Mouse (Mus musculus) heart, embryonic 13.5 days (tissue): Measurements from ENCODE around the gene Plppr1. TPM values are rescaled to one million over a fixed set of nuclear protein-coding genes. Genes with fewer than 3 reads are reported as not detected.

Experiments used
- ATAC-seq: fragments of 200-750 bp; cut with Nextera tagmentation; 2 replicates; pipeline ENCODE4 v1.8.0; 2017; ENCODE audit warnings: moderate TSS enrichment; ENCODE audit not compliant: insufficient number of reproducible peaks, low FRiP score, low TSS enrichment; ENCODE audit errors: extremely low read depth
- H3K27ac ChIP-seq: fragments of 300-500 bp; sonication (generic); replicated peaks from 2 replicates; pipeline ENCODE4 v1.5.1; 2015; ENCODE audit warnings: moderate library complexity, mild to moderate bottlenecking, inconsistent platforms
- H3K27me3 ChIP-seq: fragments of 300-500 bp; sonication (generic); replicated peaks from 2 replicates; pipeline ENCODE4 v1.6.1; 2015; ENCODE audit warnings: mild to moderate bottlenecking, inconsistent platforms
- H3K36me3 ChIP-seq: fragments of 300-500 bp; sonication (generic); 2 replicates; pipeline ENCODE4 v1.6.1; 2015; ENCODE audit warnings: mild to moderate bottlenecking, inconsistent platforms
- H3K4me1 ChIP-seq: fragments of 300-500 bp; sonication (generic); 2 replicates; pipeline ENCODE4 v1.6.1; 2015; ENCODE audit warnings: inconsistent platforms
- H3K4me2 ChIP-seq: fragments of 300-500 bp; sonication (generic); 2 replicates; pipeline ENCODE4 v1.6.1; 2015; ENCODE audit warnings: inconsistent platforms, mild to moderate bottlenecking, moderate library complexity
- H3K4me3 ChIP-seq: fragments of 300-500 bp; sonication (generic); 2 replicates; pipeline ENCODE4 v1.5.1; 2015; ENCODE audit warnings: moderate library complexity, mild to moderate bottlenecking, inconsistent platforms
- H3K9ac ChIP-seq: fragments of 300-500 bp; sonication (generic); 2 replicates; pipeline ENCODE4 v1.6.1; 2015; ENCODE audit warnings: inconsistent platforms, mild to moderate bottlenecking, moderate library complexity
- H3K9me3 ChIP-seq: fragments of 300-500 bp; sonication (generic); 2 replicates; pipeline ENCODE4 v1.6.1; 2016; ENCODE audit warnings: inconsistent platforms
- WGBS: fragments of 180-500 bp; shearing (Covaris S2); methylation state at CpG from one replicate; pipeline ENCODE4 v1.1.7; 2015; ENCODE audit warnings: mixed read lengths; 5-methylcytosine and 5-hydroxymethylcytosine counted together
- polyA plus RNA-seq: library from polyadenylated mRNA; unstranded; fragments of >200 nt; fragmentation: Nextera tagmentation; extraction: Ambion mirVana; gene quantifications from 2 replicates; pipeline ENCODE4 v1.2.1, GENCODE M21; 2015

Gene Plppr1
- polyA plus RNA-seq, 1 experiment from 2014 or later, result 2.3 TPM

DNA sequence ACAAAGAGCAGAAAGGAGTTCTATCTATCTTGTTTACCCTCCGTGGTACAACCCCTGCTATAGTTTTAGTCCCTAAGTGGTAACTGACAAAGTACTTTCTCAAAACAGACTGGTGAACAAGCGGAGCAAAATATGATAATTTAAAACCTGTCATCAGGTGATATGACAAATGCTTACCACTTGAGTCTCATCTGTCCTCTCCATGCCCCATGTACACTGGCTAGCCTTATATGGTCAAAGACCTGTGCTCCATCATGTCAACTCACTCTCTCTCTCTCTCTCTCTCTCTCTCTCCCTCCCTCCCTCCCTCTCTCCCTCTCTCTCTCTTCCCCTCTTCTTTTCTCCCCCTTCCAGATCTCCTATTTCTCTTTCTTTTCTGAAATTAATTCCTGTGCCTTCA is 59.8 kb downstream of the Plppr1 start:
- no peak overlapping the region for H3K27ac ChIP-seq
- no peak overlapping the region for H3K9ac ChIP-seq
- no peak overlapping the region for H3K4me2 ChIP-seq
- ATAC-seq, result no peak; the same call in 1 of the 2 replicates
- H3K27me3 ChIP-seq, result no peaks in the 10 kb centered on the region
- no peak overlapping the region for H3K4me3 ChIP-seq
- H3K9me3 ChIP-seq, result no peaks in the 10 kb centered on the region
- H3K4me1 ChIP-seq, result peaks cover 11% of the 10 kb centered on the region; the same call in 1 of the 2 replicates
- no peaks in the 10 kb centered on the region for H3K36me3 ChIP-seq
- 44% methylated on average over 2 of the region's 2 CpGs for WGBS

DNA sequence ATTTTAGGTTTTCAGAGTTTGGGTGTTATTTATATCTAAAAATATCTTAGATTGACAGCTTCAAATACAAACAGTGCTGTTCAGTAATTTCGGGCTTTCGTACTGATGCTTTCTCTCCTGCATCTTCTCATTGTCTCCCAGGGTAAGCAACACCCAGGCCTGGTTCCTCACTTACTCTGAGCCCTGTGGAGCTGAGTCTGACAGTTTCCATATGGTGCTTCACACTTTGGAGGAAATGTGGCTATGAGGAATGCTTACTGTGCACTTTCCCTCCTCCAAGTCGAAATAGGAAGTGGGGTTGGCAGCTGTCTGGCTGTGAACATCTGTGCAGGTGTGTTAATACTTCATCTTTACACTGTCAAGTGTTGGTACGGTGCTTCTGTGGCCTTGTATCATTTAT is 85.7 kb downstream of the Plppr1 start:
- no peak for ATAC-seq
- Histone ChIP-seq H3K9ac (no peak overlapping the region), H3K4me1 (no peaks in the 10 kb centered on the region), H3K9me3 (no peaks in the 10 kb centered on the region), H3K27ac (no peak overlapping the region), H3K4me3 (no peak overlapping the region), H3K4me2 (no peak overlapping the region), H3K27me3 (no peaks in the 10 kb centered on the region), H3K36me3 (no peaks in the 10 kb centered on the region)
- 77% methylated on average over 4 of the region's 4 CpGs for WGBS

- 39% methylated on average over 2 of the region's 2 CpGs for WGBS
- no peak for ATAC-seq
- H3K4me3 ChIP-seq, result no peak overlapping the region
- no peaks in the 10 kb centered on the region for H3K27me3 ChIP-seq
- no peaks in the 10 kb centered on the region for H3K4me1 ChIP-seq
- no peak overlapping the region for H3K9ac ChIP-seq
- H3K36me3 ChIP-seq, result no peaks in the 10 kb centered on the region
- H3K4me2 ChIP-seq, result no peak overlapping the region
- no peak overlapping the region for H3K27ac ChIP-seq
- no peaks in the 10 kb centered on the region for H3K9me3 ChIP-seq
These were observed 89.7 kb downstream of the Plppr1 start for GRCm38 (mm10) chr4:49148775-49149174.

- Histone ChIP-seq H3K4me3 (no peak overlapping the region), H3K9ac (no peak overlapping the region), H3K36me3 (no peaks in the 10 kb centered on the region), H3K4me2 (no peak overlapping the region), H3K27me3 (no peaks in the 10 kb centered on the region), H3K4me1 (no peaks in the 10 kb centered on the region), H3K27ac (no peak overlapping the region), H3K9me3 (no peaks in the 10 kb centered on the region)
- WGBS, result 79% methylated on average over 2 of the region's 2 CpGs
- no peak for ATAC-seq
These were observed 90.2 kb downstream of the Plppr1 start for GRCm38 (mm10) chr4:49149251-49149650.

- Histone ChIP-seq H3K9ac (no peak overlapping the region), H3K4me2 (no peak overlapping the region), H3K4me1 (no peaks in the 10 kb centered on the region), H3K9me3 (no peaks in the 10 kb centered on the region), H3K27me3 (no peaks in the 10 kb centered on the region), H3K36me3 (no peaks in the 10 kb centered on the region), H3K27ac (no peak overlapping the region), H3K4me3 (no peak overlapping the region)
- 36% methylated on average over 5 of the region's 5 CpGs for WGBS
- ATAC-seq, result no peak
These were observed 94.8 kb downstream of the Plppr1 start for GRCm38 (mm10) chr4:49153849-49154248.

DNA sequence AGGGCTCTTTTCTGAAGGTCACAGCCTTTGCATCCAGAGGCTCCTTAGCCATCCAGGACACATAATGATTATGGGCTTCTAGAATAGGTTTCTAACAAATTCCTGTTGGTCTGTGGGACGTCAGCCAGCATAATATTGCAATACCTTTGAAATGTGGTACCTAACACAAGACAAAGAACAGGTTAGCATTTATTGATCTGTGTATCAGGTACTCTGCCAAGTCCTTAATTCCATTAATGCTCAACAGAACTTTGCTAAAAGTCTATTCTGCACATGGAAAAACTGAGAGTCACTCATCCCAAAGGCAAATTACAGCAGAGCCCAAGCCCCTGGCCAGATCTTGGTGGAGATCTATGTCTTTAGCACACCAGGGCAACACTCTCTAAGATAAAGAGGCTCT is 97.7 kb downstream of the Plppr1 start:
- Histone ChIP-seq H3K36me3 (no peaks in the 10 kb centered on the region), H3K4me3 (no peak overlapping the region), H3K4me2 (no peak overlapping the region), H3K9me3 (no peaks in the 10 kb centered on the region), H3K4me1 (no peaks in the 10 kb centered on the region), H3K9ac (no peak overlapping the region), H3K27me3 (no peaks in the 10 kb centered on the region), H3K27ac (no peak overlapping the region)
- WGBS, result 57% methylated on average over 1 of the region's 1 CpGs
- ATAC-seq, result no peak

DNA sequence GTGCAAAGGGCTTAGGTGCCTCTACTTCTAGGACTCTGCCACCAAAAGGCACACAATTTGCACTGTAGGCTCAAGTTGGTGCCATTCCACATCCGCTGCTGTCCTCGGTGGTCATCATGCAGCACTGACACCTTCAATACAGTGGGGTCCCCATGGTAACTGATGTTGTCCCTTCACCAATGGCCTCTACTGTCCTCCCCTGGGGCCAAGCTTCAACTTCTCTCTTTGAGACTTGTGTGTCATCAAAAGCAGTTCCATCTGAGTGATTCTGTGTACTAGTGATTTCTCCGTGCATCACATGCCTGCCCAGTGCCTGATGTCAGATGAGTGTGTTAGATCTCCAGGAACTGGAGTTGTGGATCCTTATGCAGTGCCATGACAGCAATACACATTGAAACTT is 104.2 kb downstream of the Plppr1 start:
- no peak overlapping the region for H3K4me2 ChIP-seq
- no peak overlapping the region for H3K9ac ChIP-seq
- ATAC-seq, result no peak
- H3K4me3 ChIP-seq, result no peak overlapping the region
- 79% methylated on average over 3 of the region's 3 CpGs for WGBS
- no peaks in the 10 kb centered on the region for H3K27me3 ChIP-seq
- no peaks in the 10 kb centered on the region for H3K9me3 ChIP-seq
- H3K36me3 ChIP-seq, result no peaks in the 10 kb centered on the region
- no peak overlapping the region for H3K27ac ChIP-seq
- H3K4me1 ChIP-seq, result no peaks in the 10 kb centered on the region

GRCm38 (mm10) chr4:49166391-49166790 is 107.3 kb downstream of the Plppr1 start:
- Histone ChIP-seq H3K4me3 (no peak overlapping the region), H3K27ac (no peak overlapping the region), H3K4me1 (no peaks in the 10 kb centered on the region), H3K9me3 (no peaks in the 10 kb centered on the region), H3K36me3 (no peaks in the 10 kb centered on the region), H3K4me2 (no peak overlapping the region), H3K9ac (no peak overlapping the region), H3K27me3 (no peaks in the 10 kb centered on the region)
- ATAC-seq, result no peak
- 70% methylated on average over 3 of the region's 3 CpGs for WGBS

DNA sequence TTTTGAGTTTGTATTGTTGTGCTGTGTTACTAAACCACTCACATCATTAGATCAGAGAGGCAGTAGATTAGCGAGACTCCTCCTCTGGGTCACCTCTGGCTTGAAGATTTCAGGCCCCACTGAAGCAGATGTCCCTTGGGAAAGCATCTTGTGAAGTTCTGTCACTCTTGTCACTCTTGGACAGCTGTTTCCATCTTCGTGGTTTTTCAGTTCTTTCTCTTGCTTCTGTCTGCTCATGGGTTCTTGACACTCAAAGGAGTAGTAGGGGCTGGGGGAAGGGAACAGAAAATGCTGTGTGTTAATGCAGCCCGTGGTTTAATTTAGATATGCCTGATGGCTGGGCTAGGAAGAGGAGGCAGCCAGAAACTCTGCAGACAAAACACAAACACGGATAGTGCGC is 108.0 kb downstream of the Plppr1 start:
- no peaks in the 10 kb centered on the region for H3K9me3 ChIP-seq
- H3K36me3 ChIP-seq, result no peaks in the 10 kb centered on the region
- no peak overlapping the region for H3K4me2 ChIP-seq
- H3K9ac ChIP-seq, result no peak overlapping the region
- no peak overlapping the region for H3K4me3 ChIP-seq
- H3K4me1 ChIP-seq, result no peaks in the 10 kb centered on the region
- no peaks in the 10 kb centered on the region for H3K27me3 ChIP-seq
- 68% methylated on average over 5 of the region's 5 CpGs for WGBS
- ATAC-seq, result no peak
- H3K27ac ChIP-seq, result no peak overlapping the region

- no peak overlapping the region for H3K4me2 ChIP-seq
- no peak for ATAC-seq
- WGBS, result 20% methylated on average over 1 of the region's 1 CpGs
- H3K36me3 ChIP-seq, result no peaks in the 10 kb centered on the region
- no peak overlapping the region for H3K9ac ChIP-seq
- no peaks in the 10 kb centered on the region for H3K27me3 ChIP-seq
- H3K4me1 ChIP-seq, result no peaks in the 10 kb centered on the region
- no peak overlapping the region for H3K27ac ChIP-seq
- no peaks in the 10 kb centered on the region for H3K9me3 ChIP-seq
- H3K4me3 ChIP-seq, result no peak overlapping the region
These were observed 110.4 kb downstream of the Plppr1 start for GRCm38 (mm10) chr4:49169498-49169897.

GRCm38 (mm10) chr4:49178101-49178500 is 119.0 kb downstream of the Plppr1 start:
- no peak overlapping the region for H3K27ac ChIP-seq
- no peaks in the 10 kb centered on the region for H3K27me3 ChIP-seq
- H3K9me3 ChIP-seq, result no peaks in the 10 kb centered on the region
- no peaks in the 10 kb centered on the region for H3K36me3 ChIP-seq
- H3K9ac ChIP-seq, result no peak overlapping the region
- 78% methylated on average over 2 of the region's 2 CpGs for WGBS
- no peaks in the 10 kb centered on the region for H3K4me1 ChIP-seq
- H3K4me3 ChIP-seq, result no peak overlapping the region
- no peak overlapping the region for H3K4me2 ChIP-seq
- no peak for ATAC-seq

GRCm38 (mm10) chr4:49178891-49179290 is 119.8 kb downstream of the Plppr1 start:
- no peak overlapping the region for H3K4me2 ChIP-seq
- H3K4me1 ChIP-seq, result no peaks in the 10 kb centered on the region
- H3K36me3 ChIP-seq, result no peaks in the 10 kb centered on the region
- H3K9ac ChIP-seq, result no peak overlapping the region
- WGBS, result 81% methylated on average over 3 of the region's 3 CpGs
- ATAC-seq, result no peak
- no peak overlapping the region for H3K4me3 ChIP-seq
- H3K27me3 ChIP-seq, result no peaks in the 10 kb centered on the region
- H3K27ac ChIP-seq, result no peak overlapping the region
- no peaks in the 10 kb centered on the region for H3K9me3 ChIP-seq
